Comparison of ENCODE assay signal across 18 mouse cellular contexts in the genomic region with DNA sequence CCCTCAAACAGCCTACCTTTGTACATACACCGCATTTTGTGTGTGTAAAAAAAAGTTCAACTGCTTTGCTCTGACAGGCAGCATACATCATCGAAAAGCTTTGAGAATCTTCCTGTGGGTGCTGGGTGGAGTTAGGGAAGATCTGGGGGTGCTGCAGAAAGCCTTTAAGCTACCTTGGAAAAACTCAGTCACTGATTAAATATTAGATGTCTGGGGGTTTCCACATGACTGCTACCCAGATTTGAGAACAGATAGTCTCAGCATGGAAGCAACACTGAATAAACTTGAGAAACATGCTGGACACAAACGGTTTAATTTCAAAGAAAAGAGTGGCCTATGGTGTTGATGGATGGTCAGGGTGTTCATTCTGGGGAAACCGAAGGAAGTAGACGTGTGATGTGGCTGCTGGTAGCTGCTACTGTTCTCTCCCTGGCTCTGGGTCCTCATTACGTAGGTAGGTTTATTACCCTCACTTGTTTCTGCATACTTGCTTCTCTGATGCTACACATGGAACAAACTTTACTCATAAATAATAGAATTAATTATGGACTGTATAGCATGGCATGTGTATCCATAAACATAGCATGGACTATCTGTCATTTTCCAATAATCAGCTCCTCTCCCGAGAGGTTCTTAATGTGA.
"Had no signal": no experiment of that assay in that cellular context is flagged by ENCODE, and none has a peak within 500 bp of the region (broad histone marks: within the 10 kb centered on the region; RNA-seq: fewer than 3 reads in every experiment).

No protein-coding gene starts in this region.

- DNase-seq: kidney, adult 18-20 months; kidney, postnatal 10 days; kidney, postnatal 4 days; liver; lung, adult 18-20 months; retina, postnatal 1 day; right cerebral cortex, postnatal 25 days; spleen, adult 18-20 months; thymus, postnatal 25 days had no signal

- H3K4me1 ChIP-seq: limb, embryonic 10.5 days; limb, embryonic 13.5 days; midbrain, embryonic 15.5 days had no signal

- H3K27ac ChIP-seq: limb, embryonic 10.5 days; limb, embryonic 13.5 days; liver, embryonic 12.5 days; liver, embryonic 15.5 days; macrophage; midbrain, embryonic 12.5 days; midbrain, embryonic 15.5 days; neural tube, embryonic 13.5 days; stomach, embryonic 15.5 days had no signal

- H3K9ac ChIP-seq: limb, embryonic 13.5 days; liver, embryonic 12.5 days; liver, embryonic 15.5 days; midbrain, embryonic 12.5 days; midbrain, embryonic 15.5 days; neural tube, embryonic 13.5 days; stomach, embryonic 15.5 days had no signal

- H3K27me3 ChIP-seq: limb, embryonic 13.5 days; liver, embryonic 12.5 days; liver, embryonic 15.5 days; midbrain, embryonic 12.5 days; midbrain, embryonic 15.5 days; neural tube, embryonic 13.5 days; stomach, embryonic 15.5 days had no signal

- ATAC-seq: liver, embryonic 12.5 days; midbrain, embryonic 15.5 days had no signal

- H3K36me3 ChIP-seq: limb, embryonic 10.5 days; limb, embryonic 13.5 days; liver, embryonic 12.5 days; liver, embryonic 15.5 days; midbrain, embryonic 12.5 days; midbrain, embryonic 15.5 days; neural tube, embryonic 13.5 days; stomach, embryonic 15.5 days had no signal

- H3K4me3 ChIP-seq: limb, embryonic 10.5 days; limb, embryonic 13.5 days; liver, embryonic 12.5 days; liver, embryonic 15.5 days; midbrain, embryonic 12.5 days; midbrain, embryonic 15.5 days; neural tube, embryonic 13.5 days; stomach, embryonic 15.5 days had no signal

- H3K9me3 ChIP-seq: limb, embryonic 10.5 days; limb, embryonic 13.5 days; liver, embryonic 12.5 days; liver, embryonic 15.5 days; midbrain, embryonic 12.5 days; midbrain, embryonic 15.5 days; neural tube, embryonic 13.5 days; stomach, embryonic 15.5 days had no signal

- H3K4me2 ChIP-seq: limb, embryonic 13.5 days; liver, embryonic 12.5 days; liver, embryonic 15.5 days; midbrain, embryonic 12.5 days; midbrain, embryonic 15.5 days; neural tube, embryonic 13.5 days; stomach, embryonic 15.5 days had no signal
